Comparison of ENCODE assay signal across 12 mouse cellular contexts in genomic region chr19:26612995-26613394, GRCm38 (mm10). TPM values are rescaled to one million over a fixed set of nuclear protein-coding genes. Genes with fewer than 3 reads are reported as not detected.
DNase-seq lines count a peak whose midpoint lies in the region; ATAC-seq and TF ChIP-seq lines count a peak whose summit lies in the region.
"Had no signal": no experiment of that assay in that cellular context is flagged by ENCODE, and none has a peak within 500 bp of the region (broad histone marks: within the 10 kb centered on the region; RNA-seq: fewer than 3 reads in every experiment).

No protein-coding gene starts in this region.

- no peak for TF ChIP-seq CTCF in heart, postnatal 0 days (IDR thresholded peaks at IDR 0.05; ENCODE audit: low read depth)
- TF ChIP-seq CTCF in G1E (IDR thresholded peaks at IDR 0.05; ENCODE audit: low read depth, low read length) = no peak
- TF ChIP-seq CTCF in cerebellum, adult 2 months (IDR thresholded peaks at IDR 0.05; ENCODE audit: borderline replicate concordance, insufficient read depth, low read depth, low read length) = no peak

- 26% methylated on average over 4 of the region's 4 CpGs for WGBS in heart, postnatal 0 days
- WGBS in lung, embryonic 16.5 days = 41% methylated on average over 4 of the region's 4 CpGs
- 35% methylated on average over 4 of the region's 4 CpGs for WGBS in cerebellum, adult 2 months

- TF ChIP-seq POLR2A in cerebellum, adult 2 months (IDR thresholded peaks at IDR 0.05; ENCODE audit: borderline replicate concordance, insufficient read depth, low read length) = no peak

- no peak overlapping the region for H3K4me2 ChIP-seq in heart, postnatal 0 days (ENCODE audit: low read depth, low read length)
- no peak overlapping the region for H3K4me2 ChIP-seq in lung, embryonic 16.5 days (ENCODE audit: low read depth, low read length)
- H3K4me2 ChIP-seq: forebrain, embryonic 12.5 days; neural tube, embryonic 13.5 days had no signal

- H3K27ac ChIP-seq in heart, postnatal 0 days (ENCODE audit: low read depth) = peak overlapping the region; percentile 60
- peak overlapping the region; percentile 79 for H3K27ac ChIP-seq in lung, embryonic 16.5 days (ENCODE audit: low read length)
- no peak overlapping the region for H3K27ac ChIP-seq in cerebellum, adult 2 months (ENCODE audit: insufficient read depth, low read length)
- H3K27ac ChIP-seq: forebrain, embryonic 12.5 days; limb, embryonic 10.5 days; neural tube, embryonic 13.5 days had no signal

- H3K9me3 ChIP-seq in heart, postnatal 0 days (replicated peaks; ENCODE audit: control insufficient read depth, low read length) = no peaks in the 10 kb centered on the region
- H3K9me3 ChIP-seq in G1E (replicated peaks) = 0 out of 2 replicates have a peak, but pooled peaks cover 6% of the 10 kb centered on the region
- no peaks in the 10 kb centered on the region for H3K9me3 ChIP-seq in lung, embryonic 16.5 days (ENCODE audit: control insufficient read depth, low read length)
- H3K9me3 ChIP-seq: forebrain, embryonic 12.5 days; limb, embryonic 10.5 days; neural tube, embryonic 13.5 days had no signal

- H3K9ac ChIP-seq in heart, postnatal 0 days (replicated peaks; ENCODE audit: low read depth, low read length) = peak overlapping the region; percentile 26; the same call in 1 of the 2 replicates
- no peak overlapping the region for H3K9ac ChIP-seq in lung, embryonic 16.5 days (ENCODE audit: low read length)
- H3K9ac ChIP-seq: forebrain, embryonic 12.5 days; neural tube, embryonic 13.5 days had no signal

- intact Hi-C loops in heart, postnatal 14 days (cut with DNase I) = no loop called here

- TF ChIP-seq EP300 in heart, postnatal 0 days (IDR thresholded peaks at IDR 0.05; ENCODE audit: low read depth) = no peak

- no peaks in the 10 kb centered on the region for H3K27me3 ChIP-seq in heart, postnatal 0 days (ENCODE audit: control insufficient read depth, insufficient read depth, low read length)
- H3K27me3 ChIP-seq in G1E (ENCODE audit: insufficient read depth, low read length) = no peaks in the 10 kb centered on the region
- H3K27me3 ChIP-seq in lung, embryonic 16.5 days (ENCODE audit: control insufficient read depth, insufficient read depth, low read depth, low read length) = no peaks in the 10 kb centered on the region
- H3K27me3 ChIP-seq in cerebellum, adult 2 months (ENCODE audit: control insufficient read depth, insufficient read depth, low read length) = no peaks in the 10 kb centered on the region

- DNase-seq in heart, postnatal 0 days (ENCODE audit: low spot score) = no peak
- no peak for DNase-seq in heart, postnatal 14 days
- peak; percentile 18 for DNase-seq in G1E (ENCODE audit: low spot score)
- DNase-seq in cerebellum, adult 2 months = no peak
- DNase-seq in cerebellum, postnatal 10 days = no peak
- DNase-seq: midbrain, embryonic 14.5 days had no signal

- no peak overlapping the region for H3K4me3 ChIP-seq in heart, postnatal 0 days (ENCODE audit: low read depth, low read length)
- H3K4me3 ChIP-seq in G1E (ENCODE audit: low read depth, low read length) = peak overlapping the region; percentile 27; the same call in 1 of the 2 replicates
- no peak overlapping the region for H3K4me3 ChIP-seq in lung, embryonic 16.5 days (ENCODE audit: low read length)
- no peak overlapping the region for H3K4me3 ChIP-seq in cerebellum, adult 2 months (replicated peaks; ENCODE audit: insufficient read depth, low read depth, low read length)
- H3K4me3 ChIP-seq: forebrain, embryonic 12.5 days; limb, embryonic 10.5 days; neural tube, embryonic 13.5 days had no signal

- peak; percentile 17; the same call in 1 of the 2 replicates for ATAC-seq in heart, postnatal 0 days (ENCODE audit: insufficient read depth, low read depth)
- peak; percentile 64 for ATAC-seq in G1E (ENCODE audit: extremely low read depth, insufficient number of reproducible peaks, low FRiP score, poor library complexity, severe bottlenecking)
- ATAC-seq in common myeloid progenitor, adult 5-6 weeks (replicated peaks; ENCODE audit: low read depth, poor library complexity, severe bottlenecking) = peak; percentile 89
- ATAC-seq in lung, embryonic 16.5 days (ENCODE audit: low read depth) = peak; percentile 67
- ATAC-seq: hindbrain, embryonic 16.5 days had no signal

- peaks cover 24% of the 10 kb centered on the region for H3K4me1 ChIP-seq in heart, postnatal 0 days (ENCODE audit: control insufficient read depth, insufficient read depth)
- H3K4me1 ChIP-seq in G1E (ENCODE audit: insufficient read depth, low read depth, low read length) = peaks cover 63% of the 10 kb centered on the region
- peaks cover 8% of the 10 kb centered on the region for H3K4me1 ChIP-seq in lung, embryonic 16.5 days (replicated peaks; ENCODE audit: control insufficient read depth, insufficient read depth, low read length)
- H3K4me1 ChIP-seq in cerebellum, adult 2 months (ENCODE audit: control insufficient read depth, insufficient read depth, low read length) = peaks cover 16% of the 10 kb centered on the region

- H3K36me3 ChIP-seq in heart, postnatal 0 days (replicated peaks; ENCODE audit: control insufficient read depth, insufficient read depth, low read length) = no peaks in the 10 kb centered on the region
- H3K36me3 ChIP-seq in G1E (replicated peaks) = peaks cover 17% of the 10 kb centered on the region
- no peaks in the 10 kb centered on the region for H3K36me3 ChIP-seq in lung, embryonic 16.5 days (ENCODE audit: control insufficient read depth, insufficient read depth, low read length)
- H3K36me3 ChIP-seq: forebrain, embryonic 12.5 days; limb, embryonic 10.5 days; neural tube, embryonic 13.5 days had no signal

RNA-seq across cellular contexts. Expression of gene Smarca2, which starts 8.1 kb away (rescaled TPM):
- total RNA-seq in heart, postnatal 0 days (2014; rRNA removed; ENCODE audit: low replicate concordance) = 50.1 and 56.9 TPM in 2 replicates
- 21.3 and 21.7 TPM in 2 replicates for polyA plus RNA-seq in heart, postnatal 0 days (2015; fragmentation: Nextera tagmentation; extraction: Ambion mirVana)
- total RNA-seq in heart, postnatal 14 days (2021) = 10 to 100 TPM; 61.7 to 71.6 TPM
- total RNA-seq in G1E (2014; fragmentation: Nextera tagmentation) (66.4 and 80.5 TPM in 2 replicates), G1E (2017) (24.0 and 31.4 TPM in 2 replicates)
- 18.7 and 20.1 TPM in 2 replicates for polyA plus RNA-seq in G1E (2012)
- total RNA-seq in common myeloid progenitor, adult 5-6 weeks (2017) = 104 and 109 TPM in 2 replicates
- 47.6 and 48.1 TPM in 2 replicates for polyA plus RNA-seq in lung, embryonic 16.5 days (2015; fragmentation: Nextera tagmentation; extraction: Ambion mirVana)
- polyA plus RNA-seq in cerebellum, adult 2 months (2012; rRNA removed) = 136 and 145 TPM in 2 replicates

Comparison
In these comparisons a context has a peak if more than half of its experiments do, and no peak if none do; other contexts are left out.
1. ATAC-seq: peak in every context shown above with its lines; median percentile 89 in common myeloid progenitor, adult 5-6 weeks; 67 in lung, embryonic 16.5 days; 64 in G1E; 17 in heart, postnatal 0 days.